Mouse (Mus musculus): ENCODE data around the gene Dse.

The Dse gene

GRCm38 (mm10) chr10:34198574-34198973, 8.9 kb downstream of the Dse start:
- DNase-seq (ENCODE audit: low spot score) = no peak

- DNase-seq (ENCODE audit: low spot score) = no peak
Observed at GRCm38 (mm10) chr10:34198061-34198460, 9.5 kb downstream of the Dse start.

- DNase-seq (ENCODE audit: low spot score) = no peak
Observed at GRCm38 (mm10) chr10:34197269-34197668, 10.2 kb downstream of the Dse start.

- DNase-seq (ENCODE audit: low spot score) = no peak
Observed at GRCm38 (mm10) chr10:34194957-34195356, 12.6 kb downstream of the Dse start.

GRCm38 (mm10) chr10:34194503-34194902, 13.0 kb downstream of the Dse start:
- no peak for DNase-seq (ENCODE audit: low spot score)

GRCm38 (mm10) chr10:34186571-34187260, 20.8 kb downstream of the Dse start:
- no peak for DNase-seq (ENCODE audit: low spot score)

- no peak for DNase-seq (ENCODE audit: low spot score)
Observed at GRCm38 (mm10) chr10:34185556-34185955, 22.0 kb downstream of the Dse start.

- no peak for DNase-seq (ENCODE audit: low spot score)
Observed at GRCm38 (mm10) chr10:34184956-34185355, 22.6 kb downstream of the Dse start.

GRCm38 (mm10) chr10:34183731-34184130, 23.8 kb downstream of the Dse start:
- no peak for DNase-seq (ENCODE audit: low spot score)

- no peak for DNase-seq (ENCODE audit: low spot score)
Observed at GRCm38 (mm10) chr10:34175870-34176606, 31.5 kb downstream of the Dse start.

GRCm38 (mm10) chr10:34172663-34173282, 34.7 kb downstream of the Dse start:
- DNase-seq (ENCODE audit: low spot score) = no peak

- no peak for DNase-seq (ENCODE audit: low spot score)
Observed at GRCm38 (mm10) chr10:34171660-34172059, 35.9 kb downstream of the Dse start.

- no peak for DNase-seq (ENCODE audit: low spot score)
Observed at GRCm38 (mm10) chr10:34171191-34171590, 36.3 kb downstream of the Dse start.

GRCm38 (mm10) chr10:34166971-34167370, 40.5 kb downstream of the Dse start:
- no peak for DNase-seq (ENCODE audit: low spot score)

GRCm38 (mm10) chr10:34155796-34156554, 51.5 kb downstream of the Dse start:
- no peak for DNase-seq (ENCODE audit: low spot score)

- DNase-seq (ENCODE audit: low spot score) = no peak
Observed at GRCm38 (mm10) chr10:34151827-34152226, 55.7 kb downstream of the Dse start.

GRCm38 (mm10) chr10:34150454-34150853, 57.1 kb downstream of the Dse start:
- no peak for DNase-seq (ENCODE audit: low spot score)

- no peak for DNase-seq (ENCODE audit: low spot score)
Observed at GRCm38 (mm10) chr10:34149772-34150171, 57.7 kb downstream of the Dse start.

- no peak for DNase-seq (ENCODE audit: low spot score)
Observed at GRCm38 (mm10) chr10:34141693-34142092, 65.8 kb downstream of the Dse start.

GRCm38 (mm10) chr10:34139768-34140167, 67.7 kb downstream of the Dse start:
- DNase-seq (ENCODE audit: low spot score) = no peak

GRCm38 (mm10) chr10:34138027-34138426, 69.5 kb downstream of the Dse start:
- no peak for DNase-seq (ENCODE audit: low spot score)

- DNase-seq (ENCODE audit: low spot score) = no peak
Observed at GRCm38 (mm10) chr10:34136432-34136831, 71.1 kb downstream of the Dse start.
